Mouse (Mus musculus): ENCODE results near the gene Mob3a.

DNA sequence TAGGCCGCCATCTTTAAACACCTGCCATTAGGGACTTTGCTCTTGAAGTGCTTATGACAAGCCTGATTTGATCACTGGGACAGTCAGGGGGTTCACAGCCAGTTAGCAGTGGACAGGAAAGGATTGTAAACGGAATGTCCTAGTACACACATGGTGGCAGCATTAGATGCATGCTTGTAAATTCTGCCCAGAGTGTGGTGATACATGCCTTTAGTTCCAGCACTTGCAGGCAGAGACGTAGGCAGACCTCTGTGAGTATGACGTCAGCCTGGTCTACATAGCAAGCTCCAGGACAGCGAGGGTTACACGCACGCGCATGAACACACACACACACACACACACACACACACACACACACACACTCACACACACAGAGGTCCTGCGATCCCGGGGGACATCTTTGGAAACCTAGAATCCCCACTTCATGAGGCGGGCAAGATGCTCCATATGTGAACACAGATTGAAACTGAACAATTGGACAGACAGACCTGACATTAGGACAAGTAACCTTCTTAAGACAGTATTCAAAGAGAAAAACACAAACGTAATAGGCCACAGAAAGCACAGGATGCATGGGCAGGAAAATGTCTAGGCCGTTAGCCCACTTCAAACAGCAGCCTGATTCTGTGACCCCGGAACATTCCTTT is 43.5 kb downstream of the Mob3a start:
- TF ChIP-seq CTCF (IDR thresholded peaks at IDR 0.05; ENCODE audit: low read depth, low read length) (no peak), POLR2A (IDR thresholded peaks at IDR 0.05; ENCODE audit: extremely low read depth, insufficient read depth, low read length) (no peak)
